Mouse (Mus musculus) myocyte (in vitro differentiated cells): ENCODE data around the gene Sumo3. TPM values are rescaled to one million over a fixed set of nuclear protein-coding genes. Genes with fewer than 3 reads are reported as not detected.

Source experiments
- H3K27me3 ChIP-seq: one replicate; pipeline ENCODE4 v1.6.1; 2011; ENCODE audit not compliant: control insufficient read depth, insufficient read depth, insufficient read length
- H3K36me3 ChIP-seq: one replicate; pipeline ENCODE4 v1.6.1; 2011; ENCODE audit not compliant: control insufficient read depth, insufficient read depth
- H3K4me2 ChIP-seq: one replicate; pipeline ENCODE4 v1.6.1; 2011; ENCODE audit warnings: low read depth, control low read depth
- H3K4me3 ChIP-seq: one replicate; pipeline ENCODE4 v1.5.1; 2011; ENCODE audit warnings: mild to moderate bottlenecking, control low read depth, moderate library complexity
- H3K79me2 ChIP-seq: one replicate; pipeline ENCODE4 v1.6.1; 2011; ENCODE audit not compliant: control insufficient read depth, insufficient read depth
- H3ac ChIP-seq: one replicate; pipeline ENCODE4 v1.6.1; 2011; ENCODE audit not compliant: control insufficient read depth, insufficient read length
- CEBPB ChIP-seq: IDR thresholded peaks from 2 replicates; pipeline ENCODE4 v1.6.1; 2011; ENCODE audit warnings: mild to moderate bottlenecking, moderate library complexity; ENCODE audit not compliant: poor library complexity, insufficient read depth, severe bottlenecking
- E2F4 ChIP-seq: IDR thresholded peaks from one replicate; pipeline ENCODE4 v1.6.1; 2011; ENCODE audit warnings: mild to moderate bottlenecking, control low read depth, moderate library complexity; ENCODE audit not compliant: insufficient read depth
- MAX ChIP-seq: IDR thresholded peaks from one replicate; pipeline ENCODE4 v1.6.1; 2011; ENCODE audit warnings: low read depth, mild to moderate bottlenecking, control low read depth
- MYOD1 ChIP-seq, 3 experiments: IDR thresholded peaks; one replicate each; pipeline ENCODE4 v1.6.1; 2011; ENCODE audit warnings: control low read depth in 2 of 3, low read depth in 2 of 3, mild to moderate bottlenecking in 2 of 3, moderate library complexity in 1 of 3; ENCODE audit not compliant: insufficient read length in 2 of 3, control insufficient read depth in 1 of 3
- MYOG ChIP-seq, 3 experiments: IDR thresholded peaks; one replicate each; pipeline ENCODE4 v1.6.1; 2011; ENCODE audit warnings: control low read depth in 2 of 3, low read depth in 2 of 3, mild to moderate bottlenecking in 2 of 3; ENCODE audit not compliant: insufficient read length in 2 of 3, control insufficient read depth in 1 of 3, insufficient read depth in 1 of 3
- POLR2A ChIP-seq: IDR thresholded peaks from one replicate; pipeline ENCODE4 v1.6.1; 2011; ENCODE audit warnings: low read depth, mild to moderate bottlenecking, control low read depth, moderate library complexity; ENCODE audit not compliant: insufficient read length
- POLR2AphosphoS2 ChIP-seq: IDR thresholded peaks from one replicate; pipeline ENCODE4 v1.6.1; 2011; ENCODE audit warnings: low read depth, control low read depth; ENCODE audit not compliant: insufficient read length
- REST ChIP-seq: IDR thresholded peaks from one replicate; pipeline ENCODE4 v1.6.1; 2011; ENCODE audit warnings: mild to moderate bottlenecking, control low read depth, moderate library complexity; ENCODE audit not compliant: insufficient read depth, insufficient read length
- SRF ChIP-seq: IDR thresholded peaks from one replicate; pipeline ENCODE4 v1.6.1; 2011; ENCODE audit warnings: low read depth; ENCODE audit not compliant: control insufficient read depth, insufficient read length
- TCF12 ChIP-seq: IDR thresholded peaks from one replicate; pipeline ENCODE4 v1.6.1; 2011; ENCODE audit warnings: mild to moderate bottlenecking, control low read depth; ENCODE audit not compliant: poor library complexity, insufficient read depth, severe bottlenecking
- TCF3 ChIP-seq: IDR thresholded peaks from one replicate; pipeline ENCODE4 v1.6.1; 2011; ENCODE audit warnings: low read depth, control low read depth; ENCODE audit not compliant: insufficient read length
- USF1 ChIP-seq: IDR thresholded peaks from one replicate; pipeline ENCODE4 v1.6.1; 2011; ENCODE audit warnings: low read depth, mild to moderate bottlenecking, control low read depth, moderate library complexity
- polyA plus RNA-seq: library from polyadenylated mRNA; unstranded; fragments of >200 nt; fragmentation: generic; extraction: Trizol; gene quantifications from one replicate; pipeline ENCODE4 v1.2.1, GENCODE M21; 2012; ENCODE audit warnings: missing spikeins

Sumo3 gene
- polyA plus RNA-seq, 1 experiment = 127 TPM

DNA sequence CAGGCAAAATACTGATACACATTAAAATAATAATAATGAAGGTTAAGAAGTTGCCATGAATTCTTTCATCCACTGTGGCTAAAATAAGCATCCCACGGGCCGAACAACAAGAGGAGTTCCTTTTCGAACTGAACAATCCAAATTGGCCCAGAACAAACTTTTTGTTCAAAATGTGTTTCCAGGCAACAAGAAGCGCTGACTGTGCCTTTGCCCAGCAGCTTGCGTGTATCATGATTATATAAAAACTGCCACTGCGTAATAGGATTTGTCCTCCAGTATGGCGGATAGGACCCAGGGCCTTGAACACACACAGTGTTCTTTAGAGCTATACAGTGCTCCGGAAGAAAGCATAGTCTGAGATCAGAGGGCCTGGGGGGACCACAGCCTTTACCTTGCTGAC is 2.7 kb downstream of the Sumo3 start:
- H3K4me2 ChIP-seq = no peak overlapping the region
- no peak overlapping the region for H3K4me3 ChIP-seq
- H3K79me2 ChIP-seq = peaks cover 35% of the 10 kb centered on the region
- TF ChIP-seq REST = no peak
- no peak for TF ChIP-seq MAX
- TF ChIP-seq USF1 = no peak
- no peak for TF ChIP-seq MYOG (IDR thresholded peaks at IDR 0.05; ENCODE audit: control insufficient read depth in 1 of 3, insufficient read depth in 1 of 3, insufficient read length in 2 of 3, low read depth in 2 of 3)
- no peak for TF ChIP-seq SRF
- TF ChIP-seq E2F4 = no peak
- TF ChIP-seq TCF3 = no peak
- TF ChIP-seq POLR2A = no peak
- no peak for TF ChIP-seq TCF12
- no peak for TF ChIP-seq POLR2AphosphoS2
- TF ChIP-seq CEBPB = no peak
- no peak for TF ChIP-seq MYOD1 (IDR thresholded peaks at IDR 0.05; ENCODE audit: control insufficient read depth in 1 of 3, insufficient read length in 2 of 3, low read depth in 2 of 3)
- H3K27me3 ChIP-seq = no peaks in the 10 kb centered on the region
- H3K36me3 ChIP-seq = no peaks in the 10 kb centered on the region
- H3ac ChIP-seq = no peak overlapping the region

- no peaks in the 10 kb centered on the region for H3K27me3 ChIP-seq
- TF ChIP-seq CEBPB (no peak), USF1 (no peak), MYOD1 (IDR thresholded peaks at IDR 0.05; ENCODE audit: control insufficient read depth in 1 of 3, insufficient read length in 2 of 3, low read depth in 2 of 3) (no peak), TCF3 (no peak), MAX (no peak), REST (no peak), TCF12 (no peak), E2F4 (no peak), MYOG (IDR thresholded peaks at IDR 0.05; ENCODE audit: control insufficient read depth in 1 of 3, insufficient read depth in 1 of 3, insufficient read length in 2 of 3, low read depth in 2 of 3) (no peak)
- no peak overlapping the region for H3K4me2 ChIP-seq
- H3ac ChIP-seq = no peak overlapping the region
- no peak overlapping the region for H3K4me3 ChIP-seq
- peaks cover 35% of the 10 kb centered on the region for H3K79me2 ChIP-seq
- H3K36me3 ChIP-seq = no peaks in the 10 kb centered on the region
Observed at GRCm38 (mm10) chr10:77610221-77610961, 4.5 kb downstream of the Sumo3 start.

- TF ChIP-seq TCF3 = no peak
Observed at GRCm38 (mm10) chr10:77613409-77613808, 7.5 kb downstream of the Sumo3 start.

GRCm38 (mm10) chr10:77615647-77616046 is 9.8 kb downstream of the Sumo3 start:
- no peak for TF ChIP-seq POLR2A
- TF ChIP-seq TCF12 = no peak
- no peak for TF ChIP-seq MYOG (IDR thresholded peaks at IDR 0.05; ENCODE audit: control insufficient read depth in 1 of 3, insufficient read depth in 1 of 3, insufficient read length in 2 of 3, low read depth in 2 of 3)
- no peak for TF ChIP-seq MYOD1 (IDR thresholded peaks at IDR 0.05; ENCODE audit: control insufficient read depth in 1 of 3, insufficient read length in 2 of 3, low read depth in 2 of 3)
- TF ChIP-seq E2F4 = no peak
- Histone ChIP-seq H3K4me2 (no peak overlapping the region), H3K27me3 (no peaks in the 10 kb centered on the region), H3ac (no peak overlapping the region), H3K4me3 (no peak overlapping the region), H3K36me3 (peaks cover 29% of the 10 kb centered on the region), H3K79me2 (peaks cover 12% of the 10 kb centered on the region)

More at GRCm38 (mm10) chr10:77613409-77613808, 7.5 kb downstream of the Sumo3 start:
- no peaks in the 10 kb centered on the region for H3K27me3 ChIP-seq
- no peak overlapping the region for H3ac ChIP-seq
- H3K36me3 ChIP-seq = peaks cover 28% of the 10 kb centered on the region
- no peak overlapping the region for H3K4me3 ChIP-seq
- peaks cover 17% of the 10 kb centered on the region for H3K79me2 ChIP-seq
- no peak overlapping the region for H3K4me2 ChIP-seq

- H3K4me3 ChIP-seq = no peak overlapping the region
- H3ac ChIP-seq = no peak overlapping the region
- no peaks in the 10 kb centered on the region for H3K27me3 ChIP-seq
- TF ChIP-seq CEBPB (no peak), SRF (no peak), POLR2AphosphoS2 (no peak), MYOD1 (IDR thresholded peaks at IDR 0.05; ENCODE audit: control insufficient read depth in 1 of 3, insufficient read length in 2 of 3, low read depth in 2 of 3) (no peak), TCF3 (no peak), E2F4 (no peak), TCF12 (no peak), USF1 (no peak), POLR2A (no peak), REST (no peak), MYOG (IDR thresholded peaks at IDR 0.05; ENCODE audit: control insufficient read depth in 1 of 3, insufficient read depth in 1 of 3, insufficient read length in 2 of 3, low read depth in 2 of 3) (no peak), MAX (no peak)
- no peak overlapping the region for H3K4me2 ChIP-seq
- peaks cover 7% of the 10 kb centered on the region for H3K79me2 ChIP-seq
- peaks cover 29% of the 10 kb centered on the region for H3K36me3 ChIP-seq
Observed at GRCm38 (mm10) chr10:77616166-77616565, 10.3 kb downstream of the Sumo3 start.
